Mouse (Mus musculus) forelimb bud, embryonic 11.5 days (tissue): Measurements from ENCODE around the gene Bpifb6.

Source experiments
- DNase-seq: peaks from one replicate; pipeline ENCODE4 v3.0.0-alpha.2; 2012; ENCODE audit warnings: low read depth, low spot score

Bpifb6 gene

DNA sequence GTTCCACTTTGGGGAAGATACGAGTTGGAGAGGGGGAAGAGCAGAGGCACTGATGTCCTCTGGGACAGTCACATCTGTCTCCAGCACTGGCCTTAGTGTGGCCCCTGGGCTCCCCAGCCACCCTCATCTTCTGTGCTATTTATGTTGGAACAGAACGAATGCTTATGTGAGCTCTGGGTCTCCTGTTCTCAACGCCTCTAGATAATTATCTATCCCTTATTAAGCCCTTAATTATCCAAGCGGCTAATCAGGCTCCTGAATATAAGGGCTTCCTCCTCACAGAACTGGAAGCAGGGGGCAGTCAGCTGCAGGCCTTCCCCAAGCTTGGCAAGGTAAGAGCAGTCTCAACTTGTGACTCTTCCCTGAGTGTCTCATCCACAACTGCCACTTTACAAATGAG is at the start of gene Bpifb6:
Gene Bpifb6 (plus strand): TSS at position 301 of the 400 bp plus-strand sequence.
- no peak for DNase-seq

GRCm38 (mm10) chr2:153851030-153851360 is 49.2 kb upstream of the Bpifb6 start:
- DNase-seq: peak; percentile 42

DNA sequence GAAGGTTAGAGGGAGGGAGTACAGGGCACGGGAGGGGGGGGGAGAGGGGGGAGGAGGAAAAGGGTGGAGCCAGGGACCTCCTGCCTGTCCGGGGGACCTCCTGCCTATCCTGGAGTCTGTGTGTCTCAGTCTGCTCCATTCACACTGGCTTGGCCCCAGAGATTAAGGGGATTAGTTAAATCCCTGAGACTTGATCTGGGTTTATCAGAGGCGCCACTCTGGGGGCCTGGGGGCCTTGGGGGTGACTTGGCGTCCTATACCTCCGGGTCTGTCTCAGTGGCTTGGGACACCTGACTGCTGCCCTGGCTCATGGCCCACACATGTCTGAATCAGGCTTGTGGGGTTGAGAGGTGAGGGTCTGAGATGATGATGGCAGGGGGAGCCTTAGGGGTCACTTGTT is 46.6 kb upstream of the Bpifb6 start:
- no peak for DNase-seq

GRCm38 (mm10) chr2:153859581-153859980 is 40.6 kb upstream of the Bpifb6 start:
- DNase-seq: no peak

GRCm38 (mm10) chr2:153860315-153860714 is 39.9 kb upstream of the Bpifb6 start:
- DNase-seq: no peak

- no peak for DNase-seq
These were observed 39.5 kb upstream of the Bpifb6 start for GRCm38 (mm10) chr2:153860715-153861114.

GRCm38 (mm10) chr2:153861960-153862359 is 38.2 kb upstream of the Bpifb6 start:
- DNase-seq: no peak

GRCm38 (mm10) chr2:153870984-153871383 is 29.2 kb upstream of the Bpifb6 start, which contains the start of gene Sun5:
Sun5 (minus strand) TSS chr2:153871084.
- DNase-seq: no peak

GRCm38 (mm10) chr2:153874745-153875144 is 25.4 kb upstream of the Bpifb6 start, which contains the start of gene Bpifb2:
Bpifb2 (plus strand) TSS chr2:153875045.
- no peak for DNase-seq

GRCm38 (mm10) chr2:153899111-153899510 is 1.1 kb upstream of the Bpifb6 start:
- DNase-seq: no peak

GRCm38 (mm10) chr2:153902726-153903125 is 2.5 kb downstream of the Bpifb6 start:
- DNase-seq: no peak

- DNase-seq: no peak
These were observed 6.4 kb downstream of the Bpifb6 start for GRCm38 (mm10) chr2:153906626-153907025.

- no peak for DNase-seq
These were observed 14.0 kb downstream of the Bpifb6 start for GRCm38 (mm10) chr2:153914151-153914550.

DNA sequence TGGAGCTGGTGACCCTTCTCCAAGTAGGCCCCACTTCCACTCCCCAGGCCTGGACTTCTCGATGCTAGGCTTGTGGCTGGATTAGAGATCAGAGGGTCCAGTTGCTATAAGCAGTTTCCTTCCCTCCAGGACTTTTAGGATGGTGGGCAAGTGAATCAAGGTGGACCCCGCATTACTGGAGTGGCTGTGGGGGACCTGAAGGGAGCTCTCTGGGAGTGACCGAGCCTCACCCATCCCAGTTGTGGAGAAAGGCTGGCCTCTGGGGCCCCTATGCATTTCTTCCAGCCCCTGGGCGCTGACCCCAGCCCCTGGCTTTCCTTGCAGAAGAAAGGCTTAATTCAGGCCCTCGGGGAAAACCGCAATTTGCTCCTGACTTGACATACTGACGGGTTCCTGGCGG is 17.7 kb downstream of the Bpifb6 start, which contains the start of gene Bpifb3:
Gene Bpifb3 (plus strand): TSS at position 301 of the 400 bp plus-strand sequence.
- no peak for DNase-seq

DNA sequence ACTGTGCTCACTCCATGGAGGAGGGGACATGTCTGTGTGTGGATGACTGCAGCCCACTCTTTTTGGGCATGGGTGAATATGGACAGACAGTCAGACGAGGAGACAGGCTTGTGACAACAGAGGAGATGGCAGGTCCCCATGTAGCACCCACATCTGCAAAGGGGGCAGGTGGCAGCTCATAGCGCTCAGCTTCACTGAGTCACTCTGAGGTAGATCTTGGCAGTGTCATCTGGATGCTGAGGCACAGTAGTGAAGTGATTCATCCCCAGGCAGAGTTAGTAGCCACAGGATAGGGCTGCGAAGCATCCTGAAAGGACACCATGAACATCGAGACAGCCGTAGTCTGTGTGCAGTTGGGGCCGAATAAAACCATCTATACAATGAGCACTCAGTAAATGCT is 21.1 kb downstream of the Bpifb6 start:
- no peak for DNase-seq

GRCm38 (mm10) chr2:153929871-153930413 is 29.8 kb downstream of the Bpifb6 start:
- DNase-seq: peak; percentile 50

DNA sequence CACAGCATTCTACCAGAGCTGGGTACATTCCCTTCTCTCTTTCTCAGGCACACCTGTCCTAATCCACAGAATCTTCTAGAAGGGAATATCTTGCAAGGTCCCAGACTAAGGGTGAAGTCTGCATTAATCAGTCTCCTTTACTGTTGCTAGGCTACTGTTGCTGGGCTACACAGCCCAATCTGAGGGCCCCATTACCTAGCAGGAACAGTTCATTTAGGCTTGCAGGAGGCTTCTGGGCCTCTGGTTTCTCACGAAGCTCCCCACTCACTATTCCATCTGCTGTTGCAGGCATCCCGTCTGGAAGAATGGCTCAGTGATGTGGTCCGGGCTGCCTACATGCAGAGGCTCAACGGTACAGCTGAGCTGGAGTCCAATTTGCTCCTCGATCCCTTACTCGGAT is 30.9 kb downstream of the Bpifb6 start:
- no peak for DNase-seq

DNA sequence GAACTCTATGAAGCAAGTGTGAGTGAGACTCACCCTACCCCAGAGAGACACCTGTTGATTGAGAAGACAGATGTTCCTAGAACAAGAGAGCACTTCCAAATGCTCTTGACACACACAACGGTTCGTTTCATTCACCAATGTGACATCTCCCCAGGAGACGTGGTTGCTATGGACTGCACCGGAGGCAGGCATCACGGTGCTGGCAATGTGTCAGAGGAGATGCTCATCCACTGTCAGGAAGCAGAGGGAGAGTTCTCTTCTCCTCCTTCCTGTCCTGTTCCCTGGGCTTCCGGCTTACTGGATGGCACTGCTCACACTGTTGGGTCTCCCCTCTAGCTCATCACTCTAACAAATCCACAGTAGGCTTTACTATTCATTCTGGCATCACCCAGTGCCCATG is 33.1 kb downstream of the Bpifb6 start:
- no peak for DNase-seq

DNA sequence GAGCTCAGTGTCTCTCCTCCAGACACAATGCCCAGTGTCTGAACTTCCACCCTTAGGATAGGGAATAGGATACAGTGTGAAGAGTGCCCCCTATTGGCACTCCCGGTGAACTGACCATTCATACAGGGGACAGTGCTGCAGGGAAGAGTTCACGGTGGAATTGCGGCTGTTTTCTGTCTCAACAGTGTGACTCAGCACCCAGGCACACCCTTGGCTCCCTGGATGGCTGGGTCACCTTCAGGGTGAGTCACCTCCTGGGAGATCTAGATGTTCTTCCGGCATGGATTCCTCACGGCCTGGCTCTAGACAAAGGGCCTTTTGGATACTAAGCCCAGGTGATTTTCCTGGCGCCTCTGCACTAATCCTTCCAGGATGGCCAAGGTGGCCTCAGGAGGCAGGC is 35.2 kb downstream of the Bpifb6 start:
- DNase-seq: no peak

DNA sequence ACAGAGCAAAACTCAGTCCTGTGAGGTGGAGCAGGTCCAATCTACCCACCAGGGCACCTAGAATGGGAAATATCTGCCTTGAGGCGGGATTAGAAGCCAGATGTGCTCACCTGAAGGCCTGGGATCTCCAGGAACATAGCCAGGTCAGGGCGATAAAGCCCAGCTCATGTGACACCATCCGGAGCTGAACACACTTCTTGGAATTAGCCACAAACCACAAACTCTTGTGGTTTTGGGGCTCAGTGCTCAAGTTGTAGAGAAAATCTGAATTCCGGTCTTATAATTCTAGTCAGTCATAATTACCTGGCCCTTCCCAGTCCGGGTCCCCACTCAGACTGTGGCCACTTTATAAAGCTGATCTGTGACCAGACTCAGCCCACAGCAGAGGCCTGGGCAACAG is 37.7 kb downstream of the Bpifb6 start, which contains the start of gene Bpifb4:
Gene Bpifb4 (plus strand): TSS at position 370 of the 400 bp plus-strand sequence.
- DNase-seq: no peak

DNA sequence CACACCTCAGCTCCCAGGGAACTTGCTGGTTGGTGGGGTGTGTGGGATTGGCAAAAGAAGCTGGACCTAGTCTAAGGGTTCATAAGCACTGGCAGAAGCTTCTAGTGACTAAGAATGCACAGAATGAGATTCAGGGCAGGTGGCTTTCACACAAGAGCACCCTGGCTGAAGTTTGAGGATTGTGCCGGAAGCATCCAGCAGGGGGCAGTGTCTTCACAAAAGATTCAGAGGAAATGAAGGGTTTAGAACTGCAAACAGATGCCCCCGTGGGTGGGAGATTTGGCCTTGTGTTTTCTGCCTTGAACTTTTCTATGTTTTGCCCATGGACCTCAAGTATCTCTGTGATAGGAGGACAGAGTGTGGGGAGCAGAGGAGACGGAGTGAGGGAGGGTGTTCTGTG is 43.3 kb downstream of the Bpifb6 start:
- peak; percentile 56 for DNase-seq

GRCm38 (mm10) chr2:153944567-153944966 is 44.4 kb downstream of the Bpifb6 start:
- DNase-seq: no peak

- DNase-seq: peak; percentile 69
These were observed 52.7 kb downstream of the Bpifb6 start for GRCm38 (mm10) chr2:153952897-153953296.

DNA sequence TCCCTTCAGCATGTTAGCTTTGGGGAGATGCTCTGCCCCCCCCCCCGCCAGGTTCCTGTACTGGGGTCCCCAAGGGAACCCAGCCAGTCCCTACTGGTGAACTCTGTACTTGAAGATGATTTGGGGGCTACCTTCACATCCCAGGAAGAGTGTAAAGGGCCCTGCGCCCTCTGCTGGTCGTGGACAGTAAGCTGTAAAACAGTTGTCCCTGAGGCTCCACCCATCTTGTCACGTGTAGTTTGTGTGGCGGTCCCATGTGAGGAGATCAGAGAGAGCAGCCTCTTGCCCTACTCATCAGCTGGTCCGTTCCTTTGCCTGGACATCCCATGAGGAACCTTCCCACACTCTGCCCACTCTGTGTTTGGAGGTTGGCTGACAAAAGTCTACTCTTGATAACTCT is 53.6 kb downstream of the Bpifb6 start:
- DNase-seq: peak; percentile 67
